Mouse (Mus musculus): ENCODE results near the gene Jag2.

The Jag2 gene

DNA sequence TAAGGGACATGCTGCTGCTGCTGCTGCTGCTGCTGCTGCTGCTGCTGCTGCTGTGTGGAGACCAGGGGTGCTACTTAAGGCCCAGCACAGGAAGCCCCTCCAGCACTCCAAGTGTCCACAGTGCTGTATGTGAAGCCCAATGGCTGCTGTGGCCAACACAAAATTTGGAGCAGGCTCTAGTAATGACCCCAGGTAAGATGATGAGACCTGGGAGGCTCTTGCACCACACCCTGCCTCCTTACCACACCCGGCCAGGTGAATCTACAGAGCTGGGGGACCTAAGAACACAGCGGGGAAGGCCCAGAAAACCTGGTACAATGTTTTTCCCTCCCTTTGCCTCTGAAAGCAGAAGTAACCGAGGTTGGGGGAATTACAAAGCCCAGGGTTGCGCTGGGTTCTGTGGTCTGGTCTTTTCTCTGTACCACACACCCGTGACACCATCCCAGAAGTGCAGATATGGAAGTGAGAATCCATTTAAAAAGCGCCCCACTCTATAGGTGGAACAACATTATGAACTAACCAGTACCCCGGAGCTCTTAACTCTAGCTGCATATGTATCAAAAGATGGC, 62.4 kb downstream of the Jag2 start:
- DNase-seq, result no peak

DNA sequence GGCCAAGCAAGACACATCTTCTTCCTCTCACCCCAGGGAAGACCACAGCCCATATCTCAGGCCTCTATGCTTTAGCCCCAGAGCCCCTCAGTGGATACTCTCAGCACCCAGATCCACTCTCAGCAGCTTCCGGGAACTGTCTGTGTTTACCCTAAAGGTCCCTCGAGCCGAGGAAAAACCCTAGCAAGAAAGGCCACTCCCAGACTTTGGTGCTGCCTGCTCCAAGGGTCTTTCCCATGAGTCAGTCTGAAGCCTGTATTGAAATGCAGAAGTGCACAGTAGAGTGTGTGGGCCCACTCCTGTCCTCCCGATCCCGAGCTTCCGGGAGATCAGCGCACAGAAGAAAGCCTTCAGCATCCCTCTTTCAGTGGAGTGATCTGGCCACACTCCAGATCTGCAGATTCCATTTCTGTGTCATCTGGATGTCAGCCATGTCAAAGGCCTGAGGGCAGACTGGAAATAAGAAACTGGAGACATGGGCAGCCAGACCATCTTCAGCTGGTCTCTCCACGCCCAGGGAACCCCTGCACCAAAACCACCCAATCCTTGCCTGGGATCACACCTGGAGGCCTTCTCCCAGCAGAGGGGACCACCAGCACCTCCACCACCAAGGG, 63.0 kb downstream of the Jag2 start:
- peak in 1 of 2 experiments; percentile 55 for DNase-seq

DNA sequence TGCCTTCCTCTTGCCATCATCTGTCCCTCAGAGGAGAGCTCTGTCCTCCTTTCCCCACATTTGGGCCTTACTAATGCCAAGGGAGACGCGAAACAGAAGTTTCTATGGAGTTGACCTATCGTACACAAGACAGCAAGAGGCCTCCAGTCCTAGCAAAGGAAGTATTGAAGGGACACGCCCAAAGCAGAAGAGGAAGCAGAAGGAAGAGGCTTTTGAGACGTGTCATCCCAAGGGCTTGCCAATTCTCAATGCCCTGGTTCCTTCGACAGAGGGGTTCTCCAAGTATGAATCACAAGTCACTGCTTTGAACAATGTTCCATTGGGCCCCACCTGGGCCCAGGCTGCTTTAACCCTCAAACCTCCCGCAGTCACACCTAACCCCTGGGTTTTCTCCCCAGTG, 64.8 kb downstream of the Jag2 start:
- DNase-seq, result no peak

DNA sequence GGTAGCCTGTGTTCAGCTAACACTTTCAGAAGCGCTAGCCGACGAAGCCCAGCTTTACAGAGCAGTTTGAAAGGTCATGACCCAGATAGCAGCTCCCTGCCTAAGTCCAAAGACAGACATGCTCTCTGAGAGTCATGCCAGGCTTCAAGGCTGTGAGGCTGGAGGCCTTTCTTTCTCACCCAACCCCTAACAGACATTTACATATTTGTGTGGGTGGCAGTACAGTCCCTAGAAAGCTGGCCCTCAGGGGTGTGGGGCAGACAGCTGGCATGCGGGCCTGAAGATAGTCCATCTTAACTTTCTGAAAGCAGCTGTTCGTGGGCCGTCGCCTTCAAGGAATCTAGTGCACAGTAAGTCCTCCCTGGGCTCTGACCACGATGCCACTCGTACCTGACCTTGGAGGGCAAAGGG, 67.7 kb downstream of the Jag2 start:
- DNase-seq, result peak in 1 of 2 experiments; percentile 23

DNA sequence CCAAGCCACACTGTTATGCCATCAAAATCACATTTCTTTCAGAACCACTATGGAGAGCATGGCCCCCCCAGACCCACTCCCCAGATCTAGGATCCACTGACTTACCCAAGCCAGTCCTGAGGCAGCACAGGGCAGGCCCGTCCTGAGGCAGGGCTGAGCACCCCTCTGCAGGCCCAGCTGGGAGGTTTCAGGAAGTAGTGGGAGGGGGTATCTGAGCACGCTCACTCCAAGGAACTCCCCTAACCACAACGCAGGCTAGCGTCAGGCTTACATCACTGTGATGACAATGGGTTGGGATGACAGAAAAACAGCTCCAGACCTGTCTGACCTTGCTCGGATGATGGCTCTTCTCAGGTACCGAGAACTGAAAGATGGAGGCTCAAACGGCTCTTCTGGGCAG, 68.8 kb downstream of the Jag2 start:
- DNase-seq, result no peak

DNA sequence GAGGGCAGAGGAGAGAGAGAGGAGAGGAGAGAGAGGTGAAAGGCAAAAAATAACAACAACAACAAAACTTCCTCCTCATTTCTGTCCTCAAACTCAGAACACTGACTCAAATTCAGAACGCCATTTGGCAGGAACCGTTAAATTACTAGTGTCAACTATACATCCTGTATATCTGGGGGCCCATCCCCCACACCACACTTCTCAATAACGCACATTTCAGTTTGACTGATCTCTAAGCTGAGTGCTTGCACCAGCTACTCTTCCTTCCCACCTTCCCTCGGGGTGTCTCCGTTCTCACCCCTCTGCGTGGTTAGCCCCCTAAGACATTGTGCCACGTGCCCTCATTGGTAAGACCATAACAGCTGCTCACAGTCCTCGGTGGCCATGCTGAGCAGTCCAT, 69.6 kb downstream of the Jag2 start:
- DNase-seq, result no peak

DNA sequence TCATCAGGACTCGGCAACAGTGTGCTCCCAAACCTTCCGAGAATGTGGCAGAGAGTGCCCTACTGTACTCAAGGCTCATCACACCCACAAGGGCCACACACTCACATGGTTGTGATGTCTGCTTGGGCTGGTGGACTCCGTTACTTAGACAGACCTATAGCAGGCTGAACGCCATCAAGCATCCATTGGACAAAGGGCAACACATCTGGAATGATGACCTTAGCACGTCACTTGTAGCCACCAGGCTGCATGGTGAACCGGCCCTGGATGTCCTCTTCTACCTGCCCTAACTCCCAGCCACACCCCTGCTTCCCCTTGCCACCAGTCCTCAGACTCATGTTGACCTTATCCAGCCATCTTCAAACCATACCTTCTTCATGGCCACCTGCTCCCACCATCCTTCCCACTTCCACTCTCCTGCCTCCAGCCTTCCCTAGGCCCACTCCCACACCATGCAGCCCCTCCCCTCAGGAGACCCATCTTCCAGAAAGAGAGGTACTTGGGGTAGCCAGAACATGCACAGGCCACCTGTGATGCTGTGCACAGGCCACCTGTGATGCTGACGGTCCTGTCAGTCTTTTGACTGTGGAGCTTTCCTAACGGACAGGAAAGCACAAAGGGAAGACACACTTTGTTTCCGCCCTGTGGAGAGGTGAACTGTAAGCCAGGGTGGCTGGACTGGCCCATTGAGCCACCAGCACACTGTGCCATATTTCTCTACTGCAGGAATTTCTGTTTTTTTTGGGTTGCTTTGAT, 70.8 kb downstream of the Jag2 start:
- DNase-seq, result no peak
